Mouse (Mus musculus): ENCODE data around the gene Lcn4.

DNA sequence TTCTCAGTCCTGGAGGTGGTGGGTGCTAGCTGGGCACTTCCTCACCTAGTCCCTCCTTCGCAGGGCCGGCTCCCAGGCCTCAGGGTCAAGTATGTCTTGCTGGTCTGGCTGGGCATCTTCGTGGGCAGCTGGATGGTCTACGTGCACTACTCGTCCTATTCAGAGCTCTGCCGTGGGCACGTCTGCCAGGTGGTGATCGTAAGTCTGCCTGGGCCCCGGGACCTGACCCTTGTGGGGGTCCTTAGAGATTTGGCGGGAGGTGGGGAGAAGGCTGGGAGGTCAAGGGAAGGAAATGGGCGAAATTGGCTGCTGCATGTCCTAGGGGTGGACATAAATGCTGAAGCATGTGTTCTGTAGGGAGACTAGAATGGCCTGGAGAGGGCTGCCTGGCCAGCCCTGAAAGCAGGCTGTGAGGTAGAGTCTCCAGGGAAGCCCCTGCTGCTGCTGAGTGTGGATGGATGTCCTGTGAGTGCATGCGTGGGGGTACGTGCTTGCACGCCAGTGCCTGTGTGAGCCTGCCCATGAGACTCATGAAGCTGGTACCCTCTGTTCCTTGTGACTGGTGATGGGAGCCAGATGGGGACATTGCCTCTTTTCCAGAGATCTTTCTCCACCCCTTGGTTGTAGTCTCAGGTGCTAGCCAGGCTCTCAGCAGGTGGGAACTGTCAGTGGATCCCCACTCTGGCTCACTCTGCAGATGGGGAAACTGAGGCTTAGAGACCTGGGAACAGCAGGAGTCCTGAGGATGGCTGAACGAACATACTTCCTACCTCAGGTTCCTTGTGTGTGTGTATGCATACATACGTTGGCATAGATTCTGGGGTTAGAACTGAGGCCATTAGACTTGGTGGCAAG is 38.3 kb downstream of the Lcn4 start:
- no peak for TF ChIP-seq CTCF (IDR thresholded peaks at IDR 0.05; ENCODE audit: extremely low read depth, insufficient read depth, insufficient read length, insufficient replicate concordance)
- TF ChIP-seq POLR2A (IDR thresholded peaks at IDR 0.05; ENCODE audit: low read depth, low read length): no peak
